Mouse (Mus musculus): ENCODE data around the gene Ccdc124. TPM values are rescaled to one million over a fixed set of nuclear protein-coding genes. Genes with fewer than 3 reads are reported as not detected.

Ccdc124 gene
- 10 to 100 TPM; 72.9 to 77.4 TPM for polyA plus RNA-seq (2017; shearing (Covaris generic))

GRCm38 (mm10) chr8:70873364-70873985 lies at the start of gene Ccdc124:
Gene Ccdc124, minus strand, starts transcription at chr8:70873935.

GRCm38 (mm10) chr8:70905831-70906736 lies 32.3 kb upstream of the Ccdc124 start, which contains the start of gene Map1s:
Gene Map1s, plus strand, starts transcription at chr8:70905932.

GRCm38 (mm10) chr8:70897021-70897680 lies 23.4 kb upstream of the Ccdc124 start, which contains the start of gene Rpl18a:
Gene Rpl18a, minus strand, starts transcription at chr8:70897412.

GRCm38 (mm10) chr8:70892022-70892895 lies 18.5 kb upstream of the Ccdc124 start, which contains the start of gene Slc5a5:
Gene Slc5a5, minus strand, starts transcription at chr8:70892757.

GRCm38 (mm10) chr8:70862824-70863641 lies 10.7 kb downstream of the Ccdc124 start, which contains the start of gene Kcnn1:
Gene Kcnn1, minus strand, starts transcription at chr8:70863258.

GRCm38 (mm10) chr8:70839408-70840351 lies 34.1 kb downstream of the Ccdc124 start, which contains the start of gene Arrdc2:
Gene Arrdc2, minus strand, starts transcription at chr8:70839720.

Other genes starting within 250 kb of the Ccdc124 start
- gene Gdf15, start 241.5 kb downstream of the Ccdc124 start, polyA plus RNA-seq (2017; shearing (Covaris generic)), result under 1 TPM in 1 of 2 experiments, not detected in 1; 0.54 TPM
- 1 to 10 TPM; 1.5 to 4.3 TPM for gene Pgpep1, start 213.5 kb downstream of the Ccdc124 start, polyA plus RNA-seq (2017; shearing (Covaris generic))
- gene Lsm4, start 200.7 kb downstream of the Ccdc124 start, polyA plus RNA-seq (2017; shearing (Covaris generic)), result 100 to 1,000 TPM; 304 to 322 TPM
- 100 to 1,000 TPM; 739 to 832 TPM for gene Jund, start 175.0 kb downstream of the Ccdc124 start, polyA plus RNA-seq (2017; shearing (Covaris generic))
- gene Iqcn, start 170.5 kb downstream of the Ccdc124 start, polyA plus RNA-seq (2017; shearing (Covaris generic)), result 1 to 10 TPM in 1 of 2 experiments, under 1 TPM in 1; 0.08 to 1.1 TPM
- under 1 TPM in 1 of 2 experiments, not detected in 1; 0.56 TPM for gene Gm3336, start 155.4 kb downstream of the Ccdc124 start, polyA plus RNA-seq (2017; shearing (Covaris generic))
- gene Pde4c, start 150.2 kb downstream of the Ccdc124 start, polyA plus RNA-seq (2017; shearing (Covaris generic)), result under 1 TPM; 0.37 to 0.56 TPM
- 10 to 100 TPM; 11.1 to 17.4 TPM for gene Rab3a, start 119.3 kb downstream of the Ccdc124 start, polyA plus RNA-seq (2017; shearing (Covaris generic))
- 10 to 100 TPM; 54.0 to 62.1 TPM for gene Mpv17l2, start 113.0 kb downstream of the Ccdc124 start, polyA plus RNA-seq (2017; shearing (Covaris generic))
- 10 to 100 TPM; 26.3 to 34.1 TPM for gene Pik3r2, start 97.2 kb downstream of the Ccdc124 start, polyA plus RNA-seq (2017; shearing (Covaris generic))
- 100 to 1,000 TPM in 1 of 2 experiments, 10 to 100 TPM in 1; 85.6 to 111 TPM for gene Mast3, start 68.9 kb downstream of the Ccdc124 start, polyA plus RNA-seq (2017; shearing (Covaris generic))
- gene Il12rb1, start 65.5 kb downstream of the Ccdc124 start, polyA plus RNA-seq (2017; shearing (Covaris generic)), result 10 to 100 TPM; 36.1 to 48.8 TPM
- gene Arrdc2, start 34.2 kb downstream of the Ccdc124 start, polyA plus RNA-seq (2017; shearing (Covaris generic)), result 10 to 100 TPM; 27.8 to 35.2 TPM
- gene Kcnn1, start 10.7 kb downstream of the Ccdc124 start, polyA plus RNA-seq (2017; shearing (Covaris generic)), result under 1 TPM; 0.16 to 0.65 TPM
- not detected for gene Slc5a5, start 18.8 kb upstream of the Ccdc124 start, polyA plus RNA-seq (2017; shearing (Covaris generic))
- 1,000 to 10,000 TPM; 5,102 to 6,041 TPM for gene Rpl18a, start 23.5 kb upstream of the Ccdc124 start, polyA plus RNA-seq (2017; shearing (Covaris generic))
- gene Map1s, start 32.0 kb upstream of the Ccdc124 start, polyA plus RNA-seq (2017; shearing (Covaris generic)), result 10 to 100 TPM; 59.8 to 80.4 TPM

Measured in inflammation-experienced regulatory T-cells (primary cell).